Mouse (Mus musculus): Measurements from ENCODE around the gene Lrrc36.
A peak's percentile ranks its signal among the peaks of the same experiment; 100 is the strongest.

The Lrrc36 gene

GRCm38 (mm10) chr8:105468002-105468720 lies 54.8 kb downstream of the Lrrc36 start:
- no peak for DNase-seq

- peak; percentile 27 for DNase-seq
Measured at GRCm38 (mm10) chr8:105469041-105469695, 55.8 kb downstream of the Lrrc36 start.

- DNase-seq, result no peak
Measured at GRCm38 (mm10) chr8:105469816-105470215, 56.4 kb downstream of the Lrrc36 start.

- DNase-seq, result no peak
Measured at GRCm38 (mm10) chr8:105470262-105470661, 56.9 kb downstream of the Lrrc36 start.

- DNase-seq, result no peak
Measured at GRCm38 (mm10) chr8:105470681-105471313, 57.4 kb downstream of the Lrrc36 start.

GRCm38 (mm10) chr8:105471314-105472015 lies 58.1 kb downstream of the Lrrc36 start, which contains the start of gene Tppp3:
TSS of gene Tppp3 (minus strand) at chr8:105471526.
- DNase-seq, result peak; percentile 97

- no peak for DNase-seq
Measured at GRCm38 (mm10) chr8:105472414-105472932, 59.1 kb downstream of the Lrrc36 start.

GRCm38 (mm10) chr8:105472983-105473382 lies 59.6 kb downstream of the Lrrc36 start:
- no peak for DNase-seq

GRCm38 (mm10) chr8:105473816-105474606 lies 60.6 kb downstream of the Lrrc36 start:
- peak; percentile 80 for DNase-seq

- DNase-seq, result no peak
Measured at GRCm38 (mm10) chr8:105474680-105475079, 61.3 kb downstream of the Lrrc36 start.

GRCm38 (mm10) chr8:105475254-105475653 lies 61.9 kb downstream of the Lrrc36 start:
- peak; percentile 65 for DNase-seq

- DNase-seq, result no peak
Measured at GRCm38 (mm10) chr8:105475742-105476141, 62.4 kb downstream of the Lrrc36 start.

GRCm38 (mm10) chr8:105476161-105476560 lies 62.8 kb downstream of the Lrrc36 start:
- DNase-seq, result no peak

- DNase-seq, result peak; percentile 79
Measured at GRCm38 (mm10) chr8:105476628-105477413, 63.5 kb downstream of the Lrrc36 start.

GRCm38 (mm10) chr8:105477792-105478191 lies 64.4 kb downstream of the Lrrc36 start:
- no peak for DNase-seq

GRCm38 (mm10) chr8:105481013-105481412 lies 67.6 kb downstream of the Lrrc36 start:
- DNase-seq, result no peak

GRCm38 (mm10) chr8:105481453-105481852 lies 68.1 kb downstream of the Lrrc36 start:
- DNase-seq, result peak; percentile 59

GRCm38 (mm10) chr8:105482123-105482522 lies 68.8 kb downstream of the Lrrc36 start:
- peak; percentile 4 for DNase-seq

GRCm38 (mm10) chr8:105483212-105484029 lies 70.0 kb downstream of the Lrrc36 start:
- DNase-seq, result peak; percentile 77

GRCm38 (mm10) chr8:105484030-105484368 lies 70.6 kb downstream of the Lrrc36 start:
- no peak for DNase-seq
